Mouse (Mus musculus): ENCODE results near the gene Trim39. TPM values are rescaled to one million over a fixed set of nuclear protein-coding genes. Genes with fewer than 3 reads are reported as not detected.
A peak's percentile ranks its signal among the peaks of the same experiment; 100 is the strongest.
"Not testable (repeated sequence)": the region's sequence is repeated elsewhere in the genome, so short reads cannot be mapped to it uniquely, and the experiment has no call there.

Gene Trim39
- polyA plus RNA-seq (2012; rRNA removed), result 16.3 and 19.7 TPM in 2 replicates

DNA sequence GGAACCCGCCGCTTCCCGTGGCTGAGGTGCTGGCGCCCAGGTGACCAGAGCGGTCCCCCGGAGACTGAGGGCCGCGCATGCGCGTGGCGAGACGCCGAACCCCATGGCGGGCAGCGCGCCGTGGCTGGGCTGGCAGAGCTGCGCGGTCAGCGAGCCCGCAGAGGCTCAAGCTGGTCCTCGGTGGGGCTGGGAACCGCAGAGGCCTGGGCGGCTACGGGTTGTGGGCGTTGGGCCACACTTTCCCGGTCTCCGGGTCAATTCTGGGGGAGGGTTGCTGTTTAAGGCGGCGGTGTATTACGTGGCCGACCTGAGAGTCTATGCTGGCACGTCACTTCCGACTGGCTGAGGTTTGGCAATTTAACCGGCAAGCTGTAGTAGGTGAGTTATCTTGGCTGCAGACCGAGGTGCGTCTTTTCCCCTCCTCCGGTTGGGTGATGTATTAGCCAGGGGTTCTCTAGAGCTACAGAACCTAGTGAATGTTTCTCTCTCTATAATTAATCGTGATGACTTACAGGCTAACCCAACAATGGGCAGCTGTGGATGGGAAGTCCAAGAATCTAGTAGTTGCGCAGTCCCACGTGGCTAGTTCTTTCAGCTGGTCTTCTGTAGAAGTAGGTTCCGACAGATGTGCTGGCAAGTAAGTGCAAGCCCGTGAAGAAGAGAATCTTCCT, at the start of gene Trim39:
TSS of gene Trim39 (minus strand) at position 662 of the 671 bp plus-strand sequence.
- peaks cover 7% of the 10 kb centered on the region for H3K36me3 ChIP-seq (ENCODE audit: control insufficient read depth, insufficient read depth, low read length)
- no peaks in the 10 kb centered on the region for H3K27me3 ChIP-seq (ENCODE audit: control insufficient read depth, insufficient read depth, low read length)
- DNase-seq (ENCODE audit: low read depth in 1 of 2, low spot score in 2 of 2), result peak; percentile 69 to 86
- 1% methylated on average over 41 of the region's 43 CpGs for WGBS
- peak within 1 kb of the TSS; percentile 99 for H3K4me3 ChIP-seq (ENCODE audit: extremely low read depth, insufficient read depth, insufficient read length)
- peak within 1 kb of the TSS; percentile 99 for H3K27ac ChIP-seq (ENCODE audit: insufficient read depth, low read length)
- TF ChIP-seq CTCF (IDR thresholded peaks at IDR 0.05; ENCODE audit: extremely low read depth, insufficient read depth, insufficient read length, insufficient replicate concordance), result no peak
- H3K4me1 ChIP-seq (ENCODE audit: control insufficient read depth, insufficient read depth, insufficient read length), result peaks cover 15% of the 10 kb centered on the region; the same call in 1 of the 2 replicates

DNA sequence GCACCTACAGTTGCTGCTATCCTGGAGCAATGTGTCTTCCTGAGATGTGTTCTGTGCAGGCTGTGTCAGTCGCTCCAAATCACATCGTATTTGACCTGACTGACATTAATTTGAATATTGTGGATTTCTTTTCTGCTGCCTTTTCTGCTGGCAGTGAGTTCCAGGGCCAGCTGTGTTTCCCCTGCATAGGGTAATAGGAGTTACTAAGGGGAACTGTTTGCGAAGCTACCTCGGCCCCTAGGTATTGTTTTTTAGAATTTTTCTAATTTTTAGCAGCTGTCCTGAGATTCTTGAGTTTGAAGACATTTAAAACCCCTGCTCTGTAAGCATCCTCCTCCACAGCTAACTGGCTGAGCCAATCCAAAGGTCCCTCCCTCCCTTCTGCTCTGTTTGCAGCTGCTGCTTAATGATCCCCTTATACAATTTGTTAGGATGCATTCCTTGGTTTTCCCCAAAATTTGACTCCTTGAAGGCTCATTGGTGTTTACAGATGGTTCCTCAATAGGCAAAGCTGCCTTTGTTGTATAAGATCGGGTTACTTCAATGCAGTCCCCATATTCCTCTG, 43.7 kb upstream of the Trim39 start:
- H3K4me1 ChIP-seq (ENCODE audit: control insufficient read depth, insufficient read depth, insufficient read length), result no peaks in the 10 kb centered on the region; the same call in 1 of the 2 replicates
- peak overlapping the region; percentile 65; the same call in 1 of the 2 replicates for H3K4me3 ChIP-seq (ENCODE audit: extremely low read depth, insufficient read depth, insufficient read length)
- WGBS, result 33% methylated on average over 5 of the region's 5 CpGs
- no peak overlapping the region for H3K27ac ChIP-seq (ENCODE audit: insufficient read depth, low read length)
- no peak for DNase-seq (ENCODE audit: low read depth in 1 of 2, low spot score in 2 of 2)
- H3K36me3 ChIP-seq (ENCODE audit: control insufficient read depth, insufficient read depth, low read length), result no peaks in the 10 kb centered on the region
- TF ChIP-seq CTCF (IDR thresholded peaks at IDR 0.05; ENCODE audit: extremely low read depth, insufficient read depth, insufficient read length, insufficient replicate concordance) (no peak), POLR2A (IDR thresholded peaks at IDR 0.05; ENCODE audit: low read depth, low read length) (no peak)
- H3K27me3 ChIP-seq (ENCODE audit: control insufficient read depth, insufficient read depth, low read length), result no peaks in the 10 kb centered on the region

DNA sequence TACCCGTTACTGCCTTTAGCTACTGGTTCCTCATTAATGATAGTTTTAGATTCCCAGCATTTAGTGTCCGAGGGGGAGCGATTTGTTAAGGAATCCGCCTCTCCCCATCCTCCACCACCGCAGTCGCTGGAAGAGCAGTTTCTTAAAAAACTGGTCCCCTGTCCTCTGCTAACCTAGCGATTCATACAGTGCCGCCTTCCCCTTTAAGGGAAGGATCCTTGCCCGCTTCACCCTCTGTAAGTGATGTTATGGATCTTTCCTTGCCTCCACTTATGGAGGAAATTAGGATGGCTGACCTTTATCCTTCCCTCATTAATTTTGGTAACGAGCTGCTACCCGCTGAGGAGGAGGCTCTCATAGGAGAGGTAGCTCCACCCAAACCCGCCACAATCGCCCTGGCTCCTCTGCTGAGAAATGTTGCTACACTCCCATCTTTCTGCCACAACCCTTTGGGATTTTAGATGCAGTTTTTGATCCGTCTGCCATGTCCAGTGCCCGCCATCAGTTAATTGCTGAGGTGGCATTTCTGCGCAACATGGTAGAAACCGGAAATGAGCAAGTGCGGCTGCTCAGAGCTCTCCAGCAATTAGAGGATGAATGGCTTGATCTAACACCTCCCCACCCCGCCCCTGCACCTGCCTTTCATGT, 43.1 kb upstream of the Trim39 start:
- Histone ChIP-seq H3K27me3 (ENCODE audit: control insufficient read depth, insufficient read depth, low read length) (no peaks in the 10 kb centered on the region), H3K36me3 (ENCODE audit: control insufficient read depth, insufficient read depth, low read length) (no peaks in the 10 kb centered on the region), H3K4me1 (ENCODE audit: control insufficient read depth, insufficient read depth, insufficient read length) (no peaks in the 10 kb centered on the region; the same call in 1 of the 2 replicates), H3K27ac (ENCODE audit: insufficient read depth, low read length) (no peak overlapping the region), H3K4me3 (ENCODE audit: extremely low read depth, insufficient read depth, insufficient read length) (peak overlapping the region; percentile 65)
- under 1% methylated on average over 19 of the region's 19 CpGs for WGBS
- TF ChIP-seq POLR2A (IDR thresholded peaks at IDR 0.05; ENCODE audit: low read depth, low read length) (no peak), CTCF (IDR thresholded peaks at IDR 0.05; ENCODE audit: extremely low read depth, insufficient read depth, insufficient read length, insufficient replicate concordance) (no peak)
- peak; percentile 41 to 56 for DNase-seq (ENCODE audit: low read depth in 1 of 2, low spot score in 2 of 2)

DNA sequence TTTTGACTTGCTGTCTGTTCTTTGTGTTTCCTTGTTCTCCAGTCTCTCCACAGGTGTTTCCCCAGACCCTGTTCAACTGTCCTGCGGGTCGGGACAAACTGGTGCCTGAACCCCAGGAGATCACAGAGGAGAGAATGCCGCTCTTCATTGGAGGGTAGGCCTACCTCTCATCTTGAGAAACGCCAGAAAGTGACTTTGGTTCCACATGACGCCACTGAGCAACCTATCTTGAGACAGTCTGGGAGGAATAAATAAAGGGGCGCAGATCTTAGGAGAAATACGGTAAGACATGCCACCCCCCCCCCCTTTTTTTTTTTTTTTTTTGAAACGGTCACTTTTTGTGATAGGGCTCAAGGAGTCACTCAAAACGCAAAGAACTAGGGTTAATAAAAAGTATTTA, 42.5 kb upstream of the Trim39 start:
- Histone ChIP-seq H3K27ac (ENCODE audit: insufficient read depth, low read length) (no peak overlapping the region), H3K4me3 (ENCODE audit: extremely low read depth, insufficient read depth, insufficient read length) (peak overlapping the region; percentile 65; the same call in 1 of the 2 replicates), H3K36me3 (ENCODE audit: control insufficient read depth, insufficient read depth, low read length) (no peaks in the 10 kb centered on the region), H3K4me1 (ENCODE audit: control insufficient read depth, insufficient read depth, insufficient read length) (no peaks in the 10 kb centered on the region; the same call in 1 of the 2 replicates), H3K27me3 (ENCODE audit: control insufficient read depth, insufficient read depth, low read length) (no peaks in the 10 kb centered on the region)
- DNase-seq (ENCODE audit: low read depth in 1 of 2, low spot score in 2 of 2), result no peak
- TF ChIP-seq CTCF (IDR thresholded peaks at IDR 0.05; ENCODE audit: extremely low read depth, insufficient read depth, insufficient read length, insufficient replicate concordance) (no peak), POLR2A (IDR thresholded peaks at IDR 0.05; ENCODE audit: low read depth, low read length) (no peak)
- WGBS, result 11% methylated on average over 9 of the region's 9 CpGs

DNA sequence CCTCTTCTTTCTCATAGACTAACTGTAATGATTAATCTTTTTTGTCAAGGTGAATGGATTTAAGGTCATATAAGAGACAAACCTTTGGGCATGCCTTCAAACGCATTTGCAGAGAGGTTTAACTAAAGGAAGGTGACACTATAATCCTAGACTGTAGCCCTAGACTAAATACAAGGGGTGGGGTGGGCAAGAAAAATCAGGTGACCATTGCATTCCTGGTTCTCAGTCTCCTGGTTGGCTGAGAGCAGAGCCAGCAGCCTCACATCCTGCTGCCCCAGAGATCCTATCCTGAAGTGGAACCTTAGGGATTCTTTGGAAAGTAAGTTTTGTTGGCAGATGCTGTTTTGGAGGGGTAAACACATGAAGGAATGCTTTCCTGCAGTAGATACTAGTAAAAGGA, 37.2 kb upstream of the Trim39 start:
- WGBS, result 48% methylated on average over 1 of the region's 1 CpGs
- TF ChIP-seq POLR2A (IDR thresholded peaks at IDR 0.05; ENCODE audit: low read depth, low read length), result no peak

DNA sequence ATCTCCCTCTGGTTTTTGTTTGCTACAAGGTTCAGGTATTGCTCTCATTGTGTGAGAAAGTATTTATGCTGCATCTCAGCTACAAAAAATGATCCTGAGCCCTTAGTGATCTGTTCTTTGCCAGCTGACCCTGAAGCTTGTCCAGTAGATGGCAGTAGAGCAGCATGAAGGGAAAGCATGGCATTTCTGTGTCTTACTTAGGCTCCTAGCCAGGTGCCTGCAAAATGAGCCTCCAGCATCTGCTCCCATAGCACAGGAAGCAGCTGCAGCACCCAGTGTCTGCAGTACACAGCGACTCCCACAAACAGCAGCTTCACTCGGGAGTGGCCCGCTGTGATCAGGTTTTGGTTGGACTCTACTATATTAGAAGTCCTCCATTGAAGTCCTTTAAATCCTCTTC, 36.8 kb upstream of the Trim39 start:
- peak; percentile 37; the same call in 1 of the 2 replicates for TF ChIP-seq CTCF (IDR thresholded peaks at IDR 0.05; ENCODE audit: extremely low read depth, insufficient read depth, insufficient read length, insufficient replicate concordance)
- WGBS, result 0% methylated on average over 3 of the region's 3 CpGs
- H3K4me1 ChIP-seq (ENCODE audit: control insufficient read depth, insufficient read depth, insufficient read length); H3K27ac ChIP-seq (ENCODE audit: insufficient read depth, low read length); H3K36me3 ChIP-seq (ENCODE audit: control insufficient read depth, insufficient read depth, low read length); H3K4me3 ChIP-seq (ENCODE audit: extremely low read depth, insufficient read depth, insufficient read length); H3K27me3 ChIP-seq (ENCODE audit: control insufficient read depth, insufficient read depth, low read length): not testable (repeated sequence)
- DNase-seq (ENCODE audit: low read depth in 1 of 2, low spot score in 2 of 2), result peak; percentile 54 to 58

More for the DNA sequence above, 37.2 kb upstream of the Trim39 start:
- Histone ChIP-seq H3K27me3 (ENCODE audit: control insufficient read depth, insufficient read depth, low read length) (no peaks in the 10 kb centered on the region), H3K4me1 (ENCODE audit: control insufficient read depth, insufficient read depth, insufficient read length) (no peaks in the 10 kb centered on the region), H3K36me3 (ENCODE audit: control insufficient read depth, insufficient read depth, low read length) (no peaks in the 10 kb centered on the region), H3K4me3 (ENCODE audit: extremely low read depth, insufficient read depth, insufficient read length) (no peak overlapping the region), H3K27ac (ENCODE audit: insufficient read depth, low read length) (no peak overlapping the region)
- DNase-seq (ENCODE audit: low read depth in 1 of 2, low spot score in 2 of 2), result no peak

DNA sequence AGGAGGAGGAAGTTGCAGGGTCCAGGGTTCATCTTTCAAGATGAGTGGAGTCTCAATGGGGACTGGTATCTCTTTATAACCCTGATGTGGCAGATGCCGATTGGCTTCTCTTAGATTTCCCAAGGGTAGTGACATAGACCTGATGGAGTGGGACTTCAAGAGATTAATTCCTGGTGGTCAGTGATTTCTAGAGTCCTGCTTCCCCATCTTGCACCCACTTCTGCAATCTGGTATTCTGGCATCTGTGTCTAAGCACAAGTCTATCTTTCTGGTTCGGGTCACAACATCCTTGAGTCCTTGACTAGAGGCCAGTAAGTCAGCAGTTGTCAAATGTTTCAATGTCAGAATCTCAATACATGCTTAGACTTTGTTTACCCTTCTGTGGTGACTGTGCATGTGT, 14.3 kb upstream of the Trim39 start, which contains the start of gene H2-M10.2:
TSS of gene H2-M10.2 (minus strand) at position 101 of the 400 bp plus-strand sequence.
- WGBS, result 75% methylated on average over 2 of the region's 2 CpGs
- H3K27me3 ChIP-seq (ENCODE audit: control insufficient read depth, insufficient read depth, low read length), result no peaks in the 10 kb centered on the region
- H3K36me3 ChIP-seq (ENCODE audit: control insufficient read depth, insufficient read depth, low read length), result 0 out of 2 replicates have a peak, but pooled peaks cover 1% of the 10 kb centered on the region
- no peaks in the 10 kb centered on the region for H3K4me1 ChIP-seq (ENCODE audit: control insufficient read depth, insufficient read depth, insufficient read length)
- DNase-seq (ENCODE audit: low read depth in 1 of 2, low spot score in 2 of 2), result no peak
- TF ChIP-seq CTCF (IDR thresholded peaks at IDR 0.05; ENCODE audit: extremely low read depth, insufficient read depth, insufficient read length, insufficient replicate concordance), result no peak
- no peak for TF ChIP-seq POLR2A (IDR thresholded peaks at IDR 0.05; ENCODE audit: low read depth, low read length)
- no peak within 1 kb of the TSS for H3K4me3 ChIP-seq (ENCODE audit: extremely low read depth, insufficient read depth, insufficient read length)
- no peak within 1 kb of the TSS for H3K27ac ChIP-seq (ENCODE audit: insufficient read depth, low read length)

All from spleen, adult 2 months (tissue).